Mouse (Mus musculus): ENCODE data around the gene Dnajc16. TPM values are rescaled to one million over a fixed set of nuclear protein-coding genes. Genes with fewer than 3 reads are reported as not detected.

Gene Dnajc16
- polyA plus RNA-seq, 1 experiment from 2014 or later: 4.6 TPM

DNA sequence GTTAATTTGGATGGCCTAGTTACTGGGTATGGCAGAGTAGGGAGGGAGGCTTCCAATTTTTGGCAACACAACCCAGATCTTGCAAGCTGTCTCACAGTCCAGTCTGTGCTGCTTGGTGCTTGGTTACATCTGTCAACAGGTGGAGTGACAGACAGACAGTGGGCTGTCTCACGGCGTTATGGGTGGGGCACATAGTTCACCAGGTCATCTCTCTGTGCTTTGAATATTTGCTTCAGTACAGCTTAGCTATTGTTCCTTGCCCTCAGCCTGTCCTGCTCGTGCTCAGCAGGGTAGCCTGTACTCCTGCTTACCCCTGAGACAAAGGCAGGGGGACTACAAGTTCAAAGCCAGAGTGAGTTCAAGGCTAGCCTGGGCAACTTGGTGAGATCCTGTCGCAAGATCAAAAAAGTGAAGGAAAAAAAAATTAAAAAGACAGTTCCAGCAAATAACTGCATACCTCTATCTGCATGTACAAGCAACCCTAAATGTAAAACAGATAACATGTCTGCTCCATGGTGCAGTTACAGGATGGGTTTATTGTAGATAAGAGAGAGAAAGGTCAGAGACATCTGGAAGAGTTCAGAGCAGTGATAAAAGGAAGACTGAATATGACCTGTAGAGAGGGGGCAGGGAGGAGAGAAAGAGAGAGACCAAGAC is 39.2 kb downstream of the Dnajc16 start:
- Histone ChIP-seq H3K27ac (no peak overlapping the region; the same call in 1 of the 2 replicates), H3K9me3 (replicated peaks) (no peaks in the 10 kb centered on the region), H3K4me3 (no peak overlapping the region), H3K27me3 (ENCODE audit: low read depth, poor library complexity, severe bottlenecking) (peaks cover 7% of the 10 kb centered on the region), H3K4me1 (peaks cover 14% of the 10 kb centered on the region), H3K36me3 (no peaks in the 10 kb centered on the region)
- 49% methylated on average over 4 of the region's 4 CpGs for WGBS
- DNase-seq (ENCODE audit: low spot score): no peak

DNA sequence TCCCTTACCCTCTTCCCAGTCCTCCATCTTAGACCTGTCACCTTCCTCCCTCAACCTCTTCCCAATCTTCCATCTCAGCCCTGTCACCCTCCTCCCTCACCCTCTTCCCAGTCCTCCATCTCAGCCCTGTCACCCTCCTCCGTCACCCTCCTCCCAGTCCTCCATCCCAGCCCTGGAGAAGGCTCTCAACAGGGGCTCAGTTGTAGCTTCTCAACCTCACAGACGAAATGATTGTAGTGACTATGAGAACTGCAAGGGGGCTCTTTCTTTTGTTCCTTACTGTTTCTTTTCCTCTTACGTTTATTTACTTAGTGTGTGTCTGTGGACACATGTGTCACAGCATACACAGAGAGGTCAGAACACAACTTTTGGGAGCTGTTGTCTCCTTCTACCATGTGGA is 39.9 kb downstream of the Dnajc16 start:
- WGBS: 73% methylated on average over 3 of the region's 3 CpGs
- H3K27ac ChIP-seq: no peak overlapping the region
- H3K27me3 ChIP-seq (ENCODE audit: low read depth, poor library complexity, severe bottlenecking): peaks cover 9% of the 10 kb centered on the region
- peaks cover 16% of the 10 kb centered on the region for H3K4me1 ChIP-seq
- H3K9me3 ChIP-seq (replicated peaks): no peaks in the 10 kb centered on the region
- DNase-seq (ENCODE audit: low spot score): no peak
- no peak overlapping the region for H3K4me3 ChIP-seq
- no peaks in the 10 kb centered on the region for H3K36me3 ChIP-seq

DNA sequence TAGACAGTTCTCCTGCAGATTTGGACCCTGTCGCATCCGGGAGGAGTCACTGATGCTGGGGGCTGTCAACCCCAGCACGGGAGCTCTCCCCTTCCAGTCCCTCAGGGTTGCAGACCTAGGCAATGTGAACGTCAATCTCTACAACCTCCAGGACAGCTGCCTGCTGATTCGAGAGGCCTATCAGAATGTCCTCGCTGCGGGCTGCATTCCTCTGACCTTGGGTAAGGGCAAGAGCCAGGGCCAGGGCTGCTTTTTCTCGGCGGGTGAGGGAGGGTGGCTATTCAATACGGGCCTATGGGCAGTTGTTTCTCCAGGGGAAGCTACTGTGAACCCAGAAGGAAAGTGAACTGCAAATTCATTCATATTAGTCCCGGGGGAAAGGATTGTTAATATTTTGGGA is 41.2 kb downstream of the Dnajc16 start:
- no peaks in the 10 kb centered on the region for H3K9me3 ChIP-seq (replicated peaks)
- DNase-seq (ENCODE audit: low spot score): no peak
- 52% methylated on average over 11 of the region's 11 CpGs for WGBS

DNA sequence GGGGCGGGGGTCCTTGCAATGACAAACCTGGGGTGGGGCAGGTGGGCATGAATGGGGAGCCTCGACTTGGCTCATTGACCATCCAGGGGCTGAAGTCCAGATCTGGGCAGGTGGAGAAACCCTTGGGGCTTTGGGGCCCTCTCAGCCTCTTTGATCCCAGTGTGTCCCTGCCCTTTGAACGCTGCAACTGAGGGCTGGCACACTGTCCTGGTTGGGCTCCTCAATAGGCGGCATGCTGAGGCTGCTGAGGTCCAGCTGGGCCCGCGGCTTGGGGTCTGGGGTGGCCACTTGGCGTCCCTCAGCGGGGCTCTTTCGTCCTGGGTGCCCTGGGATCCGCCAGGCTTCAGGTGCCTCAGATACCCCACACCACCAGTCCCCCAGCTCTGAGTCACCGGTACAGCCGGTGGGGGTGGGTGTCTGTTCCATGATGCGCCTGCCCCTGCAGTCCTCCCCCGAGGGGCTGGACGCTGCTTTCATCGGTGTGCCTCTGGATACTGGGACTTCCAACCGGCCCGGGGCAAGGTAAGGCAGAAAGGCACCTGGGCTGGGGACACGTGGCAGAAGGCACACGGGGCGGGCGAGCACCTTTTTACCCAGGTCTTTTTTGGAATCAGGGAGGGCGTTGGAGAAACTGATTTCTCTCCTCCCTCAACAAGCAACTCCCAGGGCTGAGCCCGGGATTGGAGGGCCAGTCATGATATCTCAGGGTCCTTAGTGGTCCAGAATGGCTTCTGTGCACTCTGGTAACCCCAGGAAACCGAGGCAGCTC is 44.0 kb downstream of the Dnajc16 start, which contains the start of gene Agmat:
Gene Agmat (plus strand): TSS at position 95 of the 769 bp plus-strand sequence.
- Histone ChIP-seq H3K27me3 (ENCODE audit: low read depth, poor library complexity, severe bottlenecking) (peaks cover 9% of the 10 kb centered on the region), H3K4me3 (no peak within 1 kb of the TSS), H3K9me3 (replicated peaks) (no peaks in the 10 kb centered on the region), H3K4me1 (peaks cover 10% of the 10 kb centered on the region; the same call in 1 of the 2 replicates), H3K36me3 (no peaks in the 10 kb centered on the region), H3K27ac (0 out of 2 replicates have a peak within 1 kb of the TSS, but pooled peaks have one; percentile 42)
- WGBS: 21% methylated on average over 25 of the region's 25 CpGs
- no peak for DNase-seq (ENCODE audit: low spot score)

More for the DNA sequence above, 41.2 kb downstream of the Dnajc16 start:
- Histone ChIP-seq H3K27me3 (ENCODE audit: low read depth, poor library complexity, severe bottlenecking) (peaks cover 9% of the 10 kb centered on the region), H3K36me3 (no peaks in the 10 kb centered on the region), H3K27ac (no peak overlapping the region), H3K4me3 (no peak overlapping the region), H3K4me1 (peaks cover 16% of the 10 kb centered on the region)

DNA sequence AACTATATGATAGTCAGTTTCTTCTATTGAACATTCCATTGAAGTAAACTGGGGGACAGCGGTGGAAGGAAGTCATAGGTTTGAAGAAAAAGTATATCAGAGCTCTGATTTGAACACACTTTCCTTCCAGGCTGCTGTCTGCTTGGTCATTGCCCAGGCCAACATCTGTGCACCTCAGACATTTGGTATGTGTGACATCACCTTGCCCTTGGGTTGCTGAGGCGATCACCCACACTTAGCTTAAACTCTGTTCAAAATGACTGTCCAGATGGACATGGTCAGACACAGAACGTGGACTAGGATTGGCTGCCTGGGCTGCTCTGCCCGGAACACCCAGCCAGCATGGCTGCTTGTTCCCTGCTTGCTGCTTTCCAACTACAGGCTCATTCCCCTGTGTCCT is 48.4 kb downstream of the Dnajc16 start:
- H3K4me1 ChIP-seq: peaks cover 10% of the 10 kb centered on the region; the same call in 1 of the 2 replicates
- WGBS: 94% methylated on average over 4 of the region's 4 CpGs
- no peak for DNase-seq (ENCODE audit: low spot score)
- H3K36me3 ChIP-seq: no peaks in the 10 kb centered on the region
- H3K27ac ChIP-seq: peak overlapping the region; percentile 0; the same call in 1 of the 2 replicates
- no peak overlapping the region for H3K4me3 ChIP-seq
- peaks cover 9% of the 10 kb centered on the region for H3K27me3 ChIP-seq (ENCODE audit: low read depth, poor library complexity, severe bottlenecking)
- no peaks in the 10 kb centered on the region for H3K9me3 ChIP-seq (replicated peaks)

DNA sequence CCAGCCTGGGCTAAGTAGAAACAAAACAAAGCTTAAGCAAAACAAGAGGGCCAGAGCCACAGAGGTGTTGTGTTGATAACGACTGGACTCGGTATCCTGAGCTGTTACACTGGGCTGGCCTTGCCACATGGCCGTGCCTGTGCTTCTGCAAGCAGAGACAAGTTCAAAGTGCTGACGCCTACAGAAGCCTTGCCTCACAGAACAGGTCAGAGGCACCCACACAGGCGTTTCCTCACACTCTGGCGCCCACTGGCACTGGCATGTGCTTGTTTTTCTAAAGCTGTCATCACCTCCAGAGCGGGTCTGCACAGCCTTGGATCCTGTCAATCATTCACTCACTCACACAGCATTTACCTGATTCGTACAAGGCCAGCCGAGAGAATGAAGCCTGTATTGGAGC is 48.9 kb downstream of the Dnajc16 start:
- H3K27ac ChIP-seq: peak overlapping the region; percentile 0; the same call in 1 of the 2 replicates
- H3K4me3 ChIP-seq: no peak overlapping the region
- no peak for DNase-seq (ENCODE audit: low spot score)
- peaks cover 5% of the 10 kb centered on the region; the same call in 1 of the 2 replicates for H3K4me1 ChIP-seq
- no peaks in the 10 kb centered on the region for H3K9me3 ChIP-seq (replicated peaks)
- H3K27me3 ChIP-seq (ENCODE audit: low read depth, poor library complexity, severe bottlenecking): peaks cover 6% of the 10 kb centered on the region
- WGBS: 66% methylated on average over 9 of the region's 9 CpGs
- no peaks in the 10 kb centered on the region for H3K36me3 ChIP-seq

DNA sequence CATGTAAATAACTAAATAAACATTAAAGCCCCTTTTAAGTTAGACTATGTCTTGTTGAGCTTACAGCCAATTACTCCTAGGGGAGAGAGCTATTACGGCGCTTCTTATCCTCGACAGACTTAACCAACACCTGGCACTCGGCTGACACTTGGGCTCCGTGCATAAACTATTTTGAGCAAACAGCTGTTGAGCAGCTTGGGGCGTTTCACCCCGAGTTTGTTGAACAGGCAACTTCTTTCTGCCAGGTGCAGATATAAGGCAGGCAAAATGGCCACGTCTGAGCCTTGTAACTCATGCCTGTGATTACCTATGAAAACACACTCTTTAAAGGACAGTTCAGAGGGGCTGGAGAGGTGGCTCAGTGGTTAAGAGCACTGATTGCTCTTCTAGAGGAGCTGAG is 52.7 kb downstream of the Dnajc16 start:
- H3K27me3 ChIP-seq (ENCODE audit: low read depth, poor library complexity, severe bottlenecking): no peaks in the 10 kb centered on the region
- H3K27ac ChIP-seq: no peak overlapping the region
- H3K4me3 ChIP-seq: no peak overlapping the region
- 78% methylated on average over 8 of the region's 8 CpGs for WGBS
- no peaks in the 10 kb centered on the region for H3K9me3 ChIP-seq (replicated peaks)
- DNase-seq (ENCODE audit: low spot score): no peak
- peaks cover 10% of the 10 kb centered on the region for H3K4me1 ChIP-seq
- H3K36me3 ChIP-seq: no peaks in the 10 kb centered on the region

DNA sequence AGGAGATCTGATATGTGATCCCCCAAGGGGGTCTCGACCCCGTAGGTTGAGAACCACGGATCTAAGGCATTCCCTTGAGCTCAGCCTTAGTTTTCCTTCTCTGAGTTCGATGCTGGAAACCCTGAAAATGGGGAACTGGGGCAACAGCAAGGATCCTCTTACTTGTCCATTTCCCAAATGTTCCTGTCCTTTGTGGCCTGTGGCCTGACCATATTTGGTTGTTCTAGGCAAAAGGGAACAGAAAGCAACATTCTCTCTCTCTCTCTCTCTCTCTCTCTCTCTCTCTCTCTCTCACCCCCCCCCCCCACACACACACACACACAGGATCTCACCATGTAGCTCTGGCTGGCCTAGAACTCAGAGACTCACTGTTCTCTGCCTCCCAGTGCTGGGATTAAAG is 53.9 kb downstream of the Dnajc16 start:
- no peaks in the 10 kb centered on the region for H3K27me3 ChIP-seq (ENCODE audit: low read depth, poor library complexity, severe bottlenecking)
- H3K27ac ChIP-seq: no peak overlapping the region
- no peak for DNase-seq (ENCODE audit: low spot score)
- no peak overlapping the region for H3K4me3 ChIP-seq
- no peaks in the 10 kb centered on the region for H3K9me3 ChIP-seq (replicated peaks)
- H3K4me1 ChIP-seq: peaks cover 10% of the 10 kb centered on the region
- WGBS: 81% methylated on average over 4 of the region's 4 CpGs
- H3K36me3 ChIP-seq: no peaks in the 10 kb centered on the region

DNA sequence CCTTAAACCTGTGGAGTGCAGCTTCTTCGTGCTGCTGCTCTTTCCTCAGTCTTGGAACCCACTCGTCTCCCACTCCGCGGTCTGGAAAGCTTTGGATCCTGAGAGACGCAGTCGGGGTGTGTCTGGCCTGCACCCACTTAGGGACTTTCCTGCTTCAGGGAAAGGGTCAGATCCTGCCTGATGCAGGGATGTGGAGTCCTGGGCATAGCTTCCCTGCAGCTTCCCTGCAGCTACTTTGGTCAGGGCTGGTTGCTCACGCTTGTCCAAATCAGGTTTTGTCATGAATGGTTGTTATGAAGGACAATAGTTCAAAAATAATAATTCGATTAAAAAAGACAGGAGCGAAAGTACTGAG is 55.5 kb downstream of the Dnajc16 start:
- 22% methylated on average over 9 of the region's 9 CpGs for WGBS
- no peak for DNase-seq (ENCODE audit: low spot score)

DNA sequence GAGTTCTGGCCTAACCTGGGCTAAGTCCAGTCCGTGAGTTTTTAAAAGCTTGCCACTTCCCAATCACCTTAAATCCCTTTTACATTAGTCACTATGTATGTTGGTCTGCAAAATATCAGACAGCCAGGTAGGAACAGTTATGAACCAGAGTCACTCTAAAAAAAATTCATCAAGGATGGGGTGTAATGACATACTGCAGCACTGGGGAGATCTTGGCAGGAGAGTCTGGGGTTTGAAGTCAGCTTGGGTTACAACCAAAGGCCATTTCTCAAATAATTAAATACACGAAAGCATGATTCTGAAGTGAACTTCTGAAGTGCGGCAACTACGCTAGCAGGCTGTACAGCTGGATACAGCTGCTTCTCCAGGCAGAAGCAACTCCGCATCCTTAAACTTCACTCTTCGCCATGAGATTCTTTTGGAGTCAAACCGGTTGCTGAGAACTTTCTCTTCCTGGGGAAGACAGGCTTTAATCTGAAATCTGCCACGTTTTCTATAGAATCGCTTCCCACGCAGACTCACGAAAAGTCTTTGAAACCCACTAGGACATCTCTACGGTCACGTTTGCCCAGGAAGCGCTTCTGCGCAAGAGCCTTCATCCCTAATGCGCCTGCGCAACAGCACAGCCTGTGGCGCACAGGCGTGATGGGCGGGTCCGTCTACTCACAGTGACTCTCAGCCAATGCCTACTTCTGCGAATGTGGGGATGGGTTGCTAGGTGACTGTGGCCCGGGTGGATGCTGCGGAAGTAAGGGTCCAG is 56.1 kb downstream of the Dnajc16 start:
- Histone ChIP-seq H3K9me3 (replicated peaks) (no peaks in the 10 kb centered on the region), H3K4me3 (peak overlapping the region; percentile 52), H3K4me1 (peaks cover 10% of the 10 kb centered on the region), H3K36me3 (no peaks in the 10 kb centered on the region), H3K27me3 (ENCODE audit: low read depth, poor library complexity, severe bottlenecking) (peaks cover 10% of the 10 kb centered on the region; the same call in 1 of the 2 replicates), H3K27ac (peak overlapping the region; percentile 75)
- WGBS: 8% methylated on average over 24 of the region's 24 CpGs
- peak; percentile 93 for DNase-seq (ENCODE audit: low spot score)

More for the DNA sequence above, 55.5 kb downstream of the Dnajc16 start:
- H3K27me3 ChIP-seq (ENCODE audit: low read depth, poor library complexity, severe bottlenecking): peaks cover 10% of the 10 kb centered on the region; the same call in 1 of the 2 replicates
- no peaks in the 10 kb centered on the region for H3K36me3 ChIP-seq
- H3K4me1 ChIP-seq: peaks cover 10% of the 10 kb centered on the region
- peak overlapping the region; percentile 52 for H3K4me3 ChIP-seq
- H3K9me3 ChIP-seq (replicated peaks): no peaks in the 10 kb centered on the region
- H3K27ac ChIP-seq: peak overlapping the region; percentile 75

DNA sequence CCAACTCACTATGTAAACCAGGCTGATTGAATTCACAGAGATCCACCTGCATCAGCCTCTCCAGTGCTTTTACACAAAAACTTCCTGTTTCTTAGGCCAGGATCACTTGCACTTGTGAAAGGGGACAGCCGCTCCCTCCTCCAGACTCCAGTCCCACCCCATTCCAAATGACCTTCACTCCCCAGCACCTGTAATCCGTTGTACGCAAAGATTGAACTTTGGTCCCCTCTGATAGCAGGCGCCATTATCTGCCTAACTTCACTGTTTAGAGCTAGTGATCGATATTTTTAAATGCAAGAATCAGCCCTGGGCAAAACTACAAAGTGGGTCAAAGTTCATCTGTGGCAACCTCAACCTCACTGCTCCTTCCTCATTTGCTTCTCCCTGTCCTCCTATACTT is 59.0 kb downstream of the Dnajc16 start:
- Histone ChIP-seq H3K4me1 (peaks cover 10% of the 10 kb centered on the region), H3K27ac (no peak overlapping the region), H3K4me3 (no peak overlapping the region), H3K36me3 (no peaks in the 10 kb centered on the region), H3K9me3 (replicated peaks) (no peaks in the 10 kb centered on the region), H3K27me3 (ENCODE audit: low read depth, poor library complexity, severe bottlenecking) (peaks cover 10% of the 10 kb centered on the region; the same call in 1 of the 2 replicates)
- 75% methylated on average over 5 of the region's 5 CpGs for WGBS
- DNase-seq (ENCODE audit: low spot score): no peak

DNA sequence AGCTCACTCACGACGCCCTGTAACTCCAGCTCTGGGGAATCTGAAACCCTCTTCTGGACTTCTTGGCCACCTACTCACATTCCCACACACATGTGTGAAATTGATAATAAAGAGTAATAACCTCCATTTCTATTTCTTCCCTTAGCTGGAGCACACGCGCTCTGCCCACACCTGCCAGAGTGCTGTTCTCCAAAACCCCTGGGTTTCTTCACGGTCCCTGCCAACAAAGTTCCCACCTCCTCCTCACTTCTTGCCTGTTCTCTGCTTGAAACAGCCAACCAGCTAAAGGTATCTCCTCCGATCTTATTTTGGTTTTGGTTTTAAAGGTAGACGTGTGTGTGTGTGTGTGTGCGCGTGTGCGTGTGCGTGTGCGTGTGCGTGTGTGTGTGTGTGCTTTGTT is 60.3 kb downstream of the Dnajc16 start:
- no peak for DNase-seq (ENCODE audit: low spot score)
- Histone ChIP-seq H3K36me3 (no peaks in the 10 kb centered on the region), H3K4me1 (peaks cover 10% of the 10 kb centered on the region), H3K27me3 (ENCODE audit: low read depth, poor library complexity, severe bottlenecking) (peaks cover 10% of the 10 kb centered on the region; the same call in 1 of the 2 replicates), H3K4me3 (no peak overlapping the region), H3K9me3 (replicated peaks) (no peaks in the 10 kb centered on the region), H3K27ac (no peak overlapping the region)
- WGBS: 84% methylated on average over 13 of the region's 13 CpGs

Data from limb, embryonic 10.5 days (tissue).